Mouse (Mus musculus) brain, embryonic 14.5 days (tissue): ENCODE data around the gene Ext2.

Source experiments
- CTCF ChIP-seq: fragments of 200-500 bp; IDR thresholded peaks from 2 replicates; pipeline ENCODE4 v1.5.1; 2012; ENCODE audit warnings: inconsistent platforms, mild to moderate bottlenecking, moderate library complexity, borderline replicate concordance; ENCODE audit not compliant: insufficient read depth, insufficient read length; ENCODE audit errors: extremely low read depth
- POLR2A ChIP-seq: fragments of 200-500 bp; IDR thresholded peaks from 2 replicates; pipeline ENCODE4 v1.6.1; 2012; ENCODE audit warnings: mild to moderate bottlenecking, inconsistent platforms, borderline replicate concordance; ENCODE audit not compliant: poor library complexity, insufficient read depth, insufficient read length, severe bottlenecking; ENCODE audit errors: extremely low read depth

DNA sequence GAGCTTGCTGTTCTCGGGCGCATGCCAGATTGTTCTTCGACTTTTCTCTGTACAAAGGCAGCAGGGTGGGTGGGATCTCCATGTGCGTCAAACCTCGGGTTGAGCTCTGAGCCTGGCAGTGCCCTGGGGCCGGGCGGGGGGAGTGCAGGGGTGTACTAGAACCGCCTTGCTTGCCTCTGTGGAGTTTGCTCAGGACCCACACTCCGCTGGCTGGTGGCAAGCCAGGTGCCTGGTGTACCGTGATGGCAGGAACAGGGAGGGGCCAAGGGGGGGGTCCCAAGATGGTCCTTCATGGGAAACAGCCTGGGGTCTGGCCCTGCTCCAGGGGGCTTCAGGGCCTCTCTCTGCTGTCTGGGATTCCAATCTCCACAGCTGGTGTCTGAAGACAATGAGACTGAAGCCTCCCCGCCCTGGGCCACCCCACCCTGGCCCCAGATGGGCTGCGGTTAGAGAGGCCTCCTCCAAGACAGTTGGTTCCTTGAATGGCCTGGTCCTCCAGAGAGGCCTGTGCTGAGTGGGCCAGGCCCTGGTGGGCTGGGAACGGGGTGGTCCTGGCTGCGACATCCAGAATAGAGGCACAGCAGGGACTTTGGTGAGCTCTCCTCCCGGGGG, 150.7 kb downstream of the Ext2 start:
- TF ChIP-seq CTCF (no peak), POLR2A (no peak)
